Mouse (Mus musculus) induced T-regulatory cell, adult 2 months (primary cell): ENCODE measurements at regions not wholly inside any gene's neighbourhood (a gene's known extent, or its start where the extent isn't known, plus 50 kb on each side); places are given as distances from the start of the nearest gene placed in this dataset.

Source experiments
- DNase-seq: peaks from one replicate; pipeline ENCODE4 v3.0.0-alpha.2; 2012; ENCODE audit warnings: low read depth

GRCm38 (mm10) chr3:66430187-66430586, 133.6 kb upstream of the Veph1 start:
- DNase-seq = no peak

- no peak for DNase-seq
Observed at GRCm38 (mm10) chr3:66422445-66423037, 125.9 kb upstream of the Veph1 start.

- peak; percentile 26 for DNase-seq
Observed at GRCm38 (mm10) chr3:66410706-66411277, 114.2 kb upstream of the Veph1 start.

- DNase-seq = no peak
Observed at GRCm38 (mm10) chr3:66408791-66409190, 112.2 kb upstream of the Veph1 start.

- no peak for DNase-seq
Observed at GRCm38 (mm10) chr3:66405645-66406044, 109.0 kb upstream of the Veph1 start.

GRCm38 (mm10) chr3:66403707-66404106, 107.1 kb upstream of the Veph1 start:
- DNase-seq = no peak

- no peak for DNase-seq
Observed at GRCm38 (mm10) chr3:66400791-66401568, 104.3 kb upstream of the Veph1 start.

- peak; percentile 3 for DNase-seq
Observed at GRCm38 (mm10) chr3:66398214-66399150, 101.8 kb upstream of the Veph1 start.

- no peak for DNase-seq
Observed at GRCm38 (mm10) chr3:66375088-66375910, 78.7 kb upstream of the Veph1 start.

- DNase-seq = no peak
Observed at GRCm38 (mm10) chr3:66374603-66375002, 78.0 kb upstream of the Veph1 start.

GRCm38 (mm10) chr3:66373807-66374575, 77.4 kb upstream of the Veph1 start:
- no peak for DNase-seq
